Mouse (Mus musculus) midbrain, embryonic 13.5 days (tissue): Measurements from ENCODE around the gene St3gal4. TPM values are rescaled to one million over a fixed set of nuclear protein-coding genes. Genes with fewer than 3 reads are reported as not detected.
A peak's percentile ranks its signal among the peaks of the same experiment; 100 is the strongest.

Experiments used
- ATAC-seq: fragments of 200-750 bp; cut with Nextera tagmentation; 2 replicates; pipeline ENCODE4 v1.8.0; 2017; ENCODE audit warnings: mild to moderate bottlenecking, moderate TSS enrichment, moderate library complexity
- H3K27ac ChIP-seq: fragments of 300-500 bp; sonication (generic); 2 replicates; pipeline ENCODE4 v1.5.1; 2015; ENCODE audit warnings: inconsistent platforms, mild to moderate bottlenecking, moderate library complexity
- H3K27me3 ChIP-seq: fragments of 300-500 bp; sonication (generic); 2 replicates; pipeline ENCODE4 v1.6.1; 2015; ENCODE audit warnings: mild to moderate bottlenecking, inconsistent platforms
- H3K36me3 ChIP-seq: fragments of 300-500 bp; sonication (generic); 2 replicates; pipeline ENCODE4 v1.6.1; 2015; ENCODE audit warnings: mild to moderate bottlenecking, inconsistent platforms
- H3K4me1 ChIP-seq: fragments of 300-500 bp; sonication (generic); replicated peaks from 2 replicates; pipeline ENCODE4 v1.6.1; 2015; ENCODE audit warnings: inconsistent platforms
- H3K4me2 ChIP-seq: fragments of 300-500 bp; sonication (generic); replicated peaks from 2 replicates; pipeline ENCODE4 v1.6.1; 2015; ENCODE audit warnings: moderate library complexity, mild to moderate bottlenecking, inconsistent platforms
- H3K4me3 ChIP-seq: fragments of 300-500 bp; sonication (generic); replicated peaks from 2 replicates; pipeline ENCODE4 v1.5.1; 2015; ENCODE audit warnings: mild to moderate bottlenecking, inconsistent platforms
- H3K9ac ChIP-seq: fragments of 300-500 bp; sonication (generic); replicated peaks from 2 replicates; pipeline ENCODE4 v1.6.1; 2015; ENCODE audit warnings: mild to moderate bottlenecking, inconsistent platforms
- H3K9me3 ChIP-seq: fragments of 300-500 bp; sonication (generic); 2 replicates; pipeline ENCODE4 v1.6.1; 2016; ENCODE audit warnings: mild to moderate bottlenecking, inconsistent platforms
- WGBS: fragments of 180-500 bp; shearing (Covaris S2); methylation state at CpG from one replicate; pipeline ENCODE4 v1.1.7; 2015; 5-methylcytosine and 5-hydroxymethylcytosine counted together
- polyA plus RNA-seq: library from polyadenylated mRNA; unstranded; fragments of >200 nt; fragmentation: Nextera tagmentation; extraction: Ambion mirVana; gene quantifications from 2 replicates; pipeline ENCODE4 v1.2.1, GENCODE M21; 2015

St3gal4 gene
- polyA plus RNA-seq, 1 experiment from 2014 or later: 8.3 TPM

DNA sequence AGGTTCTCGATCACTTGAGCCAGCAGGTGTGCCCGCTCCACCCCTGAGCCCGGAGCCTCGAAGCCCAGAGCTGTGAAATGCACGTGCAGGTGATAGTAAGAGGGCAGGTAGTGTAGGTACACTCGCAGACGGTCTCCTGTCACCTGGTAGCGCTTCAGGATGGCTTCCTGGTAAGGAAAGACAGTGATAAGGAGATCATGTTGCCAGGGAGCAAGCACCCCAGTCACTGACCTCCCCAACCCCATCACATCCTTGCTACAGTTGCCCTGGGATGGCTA, 5.5 kb upstream of the St3gal4 start:
- no peak overlapping the region for H3K9ac ChIP-seq
- WGBS: 94% methylated on average over 8 of the region's 8 CpGs
- H3K36me3 ChIP-seq: peaks cover 40% of the 10 kb centered on the region
- H3K27ac ChIP-seq: no peak overlapping the region
- no peaks in the 10 kb centered on the region for H3K9me3 ChIP-seq
- H3K4me3 ChIP-seq: no peak overlapping the region
- no peaks in the 10 kb centered on the region for H3K27me3 ChIP-seq
- H3K4me2 ChIP-seq: no peak overlapping the region
- ATAC-seq: no peak
- H3K4me1 ChIP-seq: no peaks in the 10 kb centered on the region

DNA sequence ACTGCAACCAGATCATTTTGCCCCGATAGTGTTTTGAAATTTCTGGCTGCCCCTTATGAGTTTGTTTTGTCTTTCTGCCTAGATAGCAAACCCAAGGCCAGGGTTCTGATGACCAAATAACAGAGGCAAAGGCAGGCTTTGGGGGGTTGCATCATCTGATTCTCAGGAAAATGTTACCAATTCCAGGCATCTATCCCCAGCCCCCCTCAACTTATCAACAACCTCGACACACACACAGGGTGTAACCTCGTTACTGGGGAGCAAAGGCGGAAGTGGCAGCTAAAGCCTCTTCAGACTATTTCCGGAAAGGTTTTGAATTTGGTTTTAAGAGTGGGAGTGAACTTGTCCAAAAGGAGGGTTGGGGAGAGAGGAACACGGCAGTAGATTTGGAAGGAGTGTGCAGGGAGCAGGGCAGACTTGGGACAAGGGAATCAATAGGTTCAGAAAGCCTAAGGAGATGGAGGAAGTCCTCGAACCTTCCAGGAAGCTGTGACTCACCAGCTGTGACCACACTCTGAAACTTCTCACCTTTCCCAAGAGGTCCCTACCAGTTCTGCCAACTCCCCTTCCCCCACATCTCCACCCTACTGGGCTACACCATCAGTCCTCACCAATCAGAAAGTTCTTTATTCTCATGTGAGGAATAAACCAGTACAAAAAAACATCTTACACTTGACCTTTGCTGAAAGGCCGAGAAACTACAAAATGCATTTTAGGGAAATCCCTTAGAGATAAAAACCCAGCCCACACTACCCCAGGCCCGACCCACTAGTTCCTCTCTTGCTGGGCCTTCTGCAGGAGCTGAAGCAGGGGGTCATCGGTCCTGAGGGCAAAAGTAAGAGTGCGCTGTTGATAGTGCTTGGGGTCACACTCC, 5.0 kb upstream of the St3gal4 start:
- H3K4me1 ChIP-seq: no peaks in the 10 kb centered on the region
- H3K36me3 ChIP-seq: peaks cover 38% of the 10 kb centered on the region
- H3K9ac ChIP-seq: no peak overlapping the region
- ATAC-seq: no peak
- no peak overlapping the region for H3K4me2 ChIP-seq
- 85% methylated on average over 11 of the region's 11 CpGs for WGBS
- H3K27ac ChIP-seq: no peak overlapping the region
- H3K9me3 ChIP-seq: no peaks in the 10 kb centered on the region
- no peaks in the 10 kb centered on the region for H3K27me3 ChIP-seq
- no peak overlapping the region for H3K4me3 ChIP-seq

DNA sequence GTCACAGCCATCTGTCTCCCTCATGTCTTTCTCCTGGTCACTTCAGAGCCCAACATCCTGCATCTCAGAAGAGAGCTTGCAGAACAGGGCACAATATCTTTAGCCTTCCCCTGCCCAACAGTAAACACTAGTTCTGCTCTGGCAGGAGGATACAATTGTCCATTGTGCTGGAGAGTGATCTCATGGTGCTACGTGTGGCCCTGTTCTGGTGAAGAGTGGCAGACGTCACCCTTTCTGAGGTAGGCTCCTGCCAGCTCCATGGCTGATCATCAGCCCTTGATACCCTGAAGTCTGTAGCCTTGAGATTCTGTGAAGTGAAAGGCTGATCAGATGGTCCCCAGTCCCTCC, 4.4 kb upstream of the St3gal4 start:
- H3K4me3 ChIP-seq: no peak overlapping the region
- no peaks in the 10 kb centered on the region for H3K9me3 ChIP-seq
- H3K27ac ChIP-seq: no peak overlapping the region
- H3K4me1 ChIP-seq: no peaks in the 10 kb centered on the region
- no peaks in the 10 kb centered on the region for H3K27me3 ChIP-seq
- H3K36me3 ChIP-seq: peaks cover 34% of the 10 kb centered on the region
- 71% methylated on average over 2 of the region's 2 CpGs for WGBS
- no peak for ATAC-seq
- H3K9ac ChIP-seq: no peak overlapping the region
- H3K4me2 ChIP-seq: no peak overlapping the region

DNA sequence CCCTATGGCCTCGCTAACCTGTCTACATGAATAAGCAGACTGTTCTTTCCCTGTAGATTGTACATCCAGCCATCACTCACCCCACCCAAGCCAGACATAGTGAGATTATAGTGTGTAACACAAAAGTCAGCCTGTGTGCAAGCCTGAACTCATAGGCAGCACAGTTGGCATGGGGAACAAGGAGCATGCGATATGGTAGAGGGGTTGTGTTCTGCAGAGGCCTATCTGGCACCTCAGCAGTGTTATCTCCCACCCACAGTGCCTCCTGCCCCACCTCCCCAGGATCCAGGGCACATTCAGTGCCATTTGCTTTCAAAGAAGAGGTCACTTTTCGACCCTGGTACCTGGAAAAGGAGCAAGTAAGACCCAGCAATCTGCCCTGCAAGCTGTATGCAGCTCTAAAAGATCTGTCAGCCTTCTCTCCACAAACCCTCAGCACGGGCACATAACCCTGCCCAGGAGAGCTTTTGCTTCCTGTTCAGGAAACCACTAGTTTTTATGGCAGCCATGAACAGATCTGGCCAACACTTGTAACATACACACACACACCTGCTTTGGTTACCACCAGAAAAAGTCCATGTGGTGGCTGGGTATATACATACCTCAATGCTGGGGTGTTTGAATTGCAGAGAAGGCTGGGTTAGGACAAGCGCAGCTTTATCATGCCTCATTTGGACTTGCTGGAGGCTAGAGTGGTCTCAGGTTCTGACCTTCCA, 3.6 kb upstream of the St3gal4 start:
- ATAC-seq: no peak
- Histone ChIP-seq H3K4me1 (peaks cover 3% of the 10 kb centered on the region; the same call in 1 of the 2 replicates), H3K36me3 (peaks cover 34% of the 10 kb centered on the region), H3K4me3 (no peak overlapping the region), H3K9me3 (no peaks in the 10 kb centered on the region), H3K27me3 (no peaks in the 10 kb centered on the region), H3K9ac (no peak overlapping the region), H3K4me2 (no peak overlapping the region), H3K27ac (no peak overlapping the region)
- WGBS: 89% methylated on average over 5 of the region's 5 CpGs

DNA sequence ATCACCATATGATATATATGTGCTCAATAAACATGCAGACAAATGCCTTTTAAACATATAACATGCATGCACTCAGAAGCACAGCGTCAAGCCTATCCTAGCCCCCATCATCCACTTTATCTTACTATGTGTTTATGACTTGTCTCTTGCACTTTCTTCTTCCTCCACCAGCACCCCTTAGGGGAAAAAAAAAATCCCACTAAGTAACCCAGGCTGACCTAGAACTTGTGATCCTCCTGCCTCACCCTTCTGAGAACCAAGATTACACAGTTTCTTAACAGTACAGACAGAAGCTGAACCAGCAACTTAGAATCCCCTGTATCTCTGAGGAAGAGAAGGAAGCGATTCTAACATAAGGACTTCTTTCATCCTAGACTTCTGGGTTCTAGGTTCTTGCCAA, 505 bp downstream of the St3gal4 start:
- ATAC-seq: no peak
- WGBS: 95% methylated on average over 2 of the region's 2 CpGs
- Histone ChIP-seq H3K36me3 (no peaks in the 10 kb centered on the region), H3K4me3 (no peak overlapping the region), H3K27ac (no peak overlapping the region), H3K9ac (no peak overlapping the region), H3K4me1 (peaks cover 16% of the 10 kb centered on the region), H3K9me3 (no peaks in the 10 kb centered on the region), H3K4me2 (no peak overlapping the region), H3K27me3 (no peaks in the 10 kb centered on the region)

DNA sequence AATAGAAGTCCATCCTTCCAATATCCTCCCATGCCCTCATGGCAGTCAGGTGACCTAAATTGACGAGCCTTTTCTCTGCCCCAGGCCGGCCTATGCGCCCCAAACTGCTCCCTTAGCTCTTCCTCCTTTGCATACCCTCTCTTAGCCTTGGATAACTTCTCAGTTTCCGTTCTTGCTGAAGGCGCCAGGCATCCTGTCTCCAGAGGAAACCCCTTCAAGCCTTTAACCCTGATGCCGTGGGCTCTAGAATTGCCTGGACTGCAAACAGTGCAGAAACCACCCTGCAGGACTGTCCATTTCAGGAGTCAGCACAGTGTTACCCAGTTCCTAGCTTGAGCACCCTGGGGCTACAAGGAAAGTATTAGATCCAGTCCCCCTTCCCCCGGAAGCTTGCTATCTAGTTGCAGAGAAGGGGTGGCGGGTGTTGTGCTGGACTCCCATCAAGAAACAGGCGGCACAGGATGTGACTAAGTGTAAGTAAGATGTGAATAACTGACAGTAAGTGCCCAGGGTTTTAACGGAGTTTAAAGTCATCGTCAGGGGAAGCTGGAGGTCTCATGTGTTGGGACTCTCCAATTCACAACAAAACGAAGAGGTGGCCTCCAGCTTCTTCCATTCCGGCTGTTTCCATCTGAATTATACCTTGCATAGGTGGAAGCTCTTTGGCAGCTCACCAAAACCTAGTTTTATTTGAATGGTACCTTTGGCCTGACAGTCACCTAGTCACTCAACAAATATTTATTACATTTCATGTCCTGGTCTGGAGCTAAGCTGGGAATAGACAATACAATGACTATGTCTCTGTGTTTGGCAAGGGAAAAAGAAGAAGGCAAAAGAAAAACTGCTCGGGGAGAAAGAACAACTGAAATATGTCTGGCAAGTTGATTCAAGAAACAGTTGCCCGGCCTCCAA, 1.4 kb downstream of the St3gal4 start:
- ATAC-seq: no peak
- Histone ChIP-seq H3K4me1 (peaks cover 16% of the 10 kb centered on the region), H3K9me3 (no peaks in the 10 kb centered on the region), H3K9ac (peak overlapping the region; percentile 77), H3K27me3 (no peaks in the 10 kb centered on the region), H3K4me3 (peak overlapping the region; percentile 74), H3K36me3 (no peaks in the 10 kb centered on the region), H3K27ac (peak overlapping the region; percentile 73), H3K4me2 (peak overlapping the region; percentile 83)
- 34% methylated on average over 15 of the region's 15 CpGs for WGBS

DNA sequence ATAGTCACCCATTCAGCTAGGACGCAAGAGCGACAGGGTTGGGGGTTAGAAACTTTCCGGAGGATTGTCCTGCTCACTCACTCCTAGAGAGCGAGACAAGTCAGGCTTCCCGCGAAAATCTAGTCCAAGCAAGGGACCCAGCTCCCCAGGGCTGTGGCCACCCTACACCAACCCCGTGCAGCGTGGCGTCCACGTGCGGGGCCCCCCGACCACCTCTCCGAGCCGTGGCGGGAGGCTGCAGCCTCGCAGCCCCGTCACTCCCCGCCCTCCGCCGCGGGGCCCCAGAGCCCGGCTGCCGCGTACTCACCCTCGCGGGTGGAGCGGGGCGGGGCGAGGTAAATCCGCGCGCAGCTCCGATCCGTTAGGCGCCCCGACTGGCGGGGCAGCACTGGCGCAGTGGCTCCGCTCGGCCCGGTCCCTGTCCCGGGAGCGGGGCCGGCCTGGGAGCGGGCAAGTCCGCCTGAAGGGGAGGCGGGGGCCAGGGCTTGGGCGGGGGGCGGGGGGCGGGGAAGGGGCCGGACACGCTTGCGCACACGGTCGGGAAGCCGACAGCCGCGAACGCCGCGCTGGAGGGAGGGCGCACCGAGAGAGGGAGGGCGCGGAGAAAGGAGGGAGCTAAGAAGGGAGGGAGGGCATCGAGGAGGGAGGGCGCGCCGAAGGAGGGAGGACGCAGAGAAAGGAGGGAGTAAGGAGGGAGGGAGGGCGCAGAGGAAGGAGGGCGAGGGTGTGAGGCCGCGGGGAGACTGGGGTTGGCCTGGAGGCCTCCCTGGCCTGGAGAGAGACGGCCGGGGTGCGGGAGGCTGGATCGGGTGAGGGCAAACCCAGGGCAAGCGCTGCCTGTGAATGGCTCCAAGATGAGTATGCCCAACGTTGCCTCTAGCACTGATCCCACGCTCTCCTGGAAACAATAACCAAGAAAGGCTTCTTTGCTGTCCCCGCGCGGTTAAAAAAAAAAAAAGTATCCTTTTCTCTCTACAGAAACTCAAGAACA, 2.4 kb downstream of the St3gal4 start:
- Histone ChIP-seq H3K4me1 (peaks cover 22% of the 10 kb centered on the region), H3K27ac (peak overlapping the region; percentile 73), H3K4me2 (peak overlapping the region; percentile 83), H3K4me3 (peak overlapping the region; percentile 74), H3K9me3 (no peaks in the 10 kb centered on the region), H3K36me3 (no peaks in the 10 kb centered on the region), H3K9ac (peak overlapping the region; percentile 77), H3K27me3 (no peaks in the 10 kb centered on the region)
- under 1% methylated on average over 50 of the region's 84 CpGs for WGBS
- peak; percentile 92 for ATAC-seq

DNA sequence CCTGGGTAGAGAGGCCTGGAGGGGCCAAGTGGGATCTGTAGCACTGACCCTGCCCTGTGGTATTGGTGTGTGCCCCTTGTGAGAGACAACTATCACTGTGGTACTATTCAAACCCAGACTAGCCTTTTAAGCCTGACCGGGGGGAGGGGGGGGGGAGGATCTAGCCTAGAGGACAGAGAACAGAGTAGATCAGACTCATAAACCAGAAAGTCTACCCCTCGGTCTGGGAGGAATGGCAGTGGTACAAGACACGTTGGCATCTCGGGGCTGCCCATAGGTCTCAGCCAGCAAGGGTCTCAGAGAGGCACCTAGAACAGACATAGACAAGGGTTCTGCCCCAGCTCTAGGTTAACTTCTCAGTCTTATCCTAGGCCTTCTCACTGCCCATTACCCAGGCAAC, 3.3 kb downstream of the St3gal4 start:
- Histone ChIP-seq H3K27me3 (no peaks in the 10 kb centered on the region), H3K9ac (peak overlapping the region; percentile 77; the same call in 1 of the 2 replicates), H3K27ac (no peak overlapping the region), H3K4me1 (peaks cover 26% of the 10 kb centered on the region), H3K4me2 (peak overlapping the region; percentile 83), H3K36me3 (no peaks in the 10 kb centered on the region), H3K9me3 (no peaks in the 10 kb centered on the region), H3K4me3 (peak overlapping the region; percentile 74)
- WGBS: 45% methylated on average over 4 of the region's 4 CpGs
- peak; percentile 24 for ATAC-seq

DNA sequence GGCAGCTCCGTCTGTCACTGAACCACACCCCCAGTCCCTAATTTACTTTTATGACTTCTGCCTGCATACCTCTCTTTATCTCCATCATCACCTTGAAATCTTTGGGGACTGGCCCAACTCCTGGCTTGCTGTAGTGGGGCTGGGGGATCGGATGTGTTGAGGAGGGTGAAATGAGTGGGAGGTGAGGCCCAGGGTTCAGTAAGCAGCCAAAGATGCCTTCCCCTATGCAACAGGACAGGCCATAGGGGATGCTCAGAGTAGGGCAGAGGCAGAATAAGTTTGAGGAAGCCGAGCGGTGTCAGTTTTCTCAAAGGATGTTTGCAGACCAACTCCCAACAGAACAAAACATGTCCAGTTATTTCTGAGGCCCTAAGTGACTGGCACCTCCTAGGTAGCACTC, 3.8 kb downstream of the St3gal4 start:
- 71% methylated on average over 3 of the region's 4 CpGs for WGBS
- Histone ChIP-seq H3K9me3 (no peaks in the 10 kb centered on the region), H3K27me3 (no peaks in the 10 kb centered on the region), H3K27ac (no peak overlapping the region), H3K4me3 (no peak overlapping the region), H3K9ac (no peak overlapping the region), H3K4me2 (peak overlapping the region; percentile 83), H3K4me1 (peaks cover 26% of the 10 kb centered on the region), H3K36me3 (no peaks in the 10 kb centered on the region)
- ATAC-seq: no peak

DNA sequence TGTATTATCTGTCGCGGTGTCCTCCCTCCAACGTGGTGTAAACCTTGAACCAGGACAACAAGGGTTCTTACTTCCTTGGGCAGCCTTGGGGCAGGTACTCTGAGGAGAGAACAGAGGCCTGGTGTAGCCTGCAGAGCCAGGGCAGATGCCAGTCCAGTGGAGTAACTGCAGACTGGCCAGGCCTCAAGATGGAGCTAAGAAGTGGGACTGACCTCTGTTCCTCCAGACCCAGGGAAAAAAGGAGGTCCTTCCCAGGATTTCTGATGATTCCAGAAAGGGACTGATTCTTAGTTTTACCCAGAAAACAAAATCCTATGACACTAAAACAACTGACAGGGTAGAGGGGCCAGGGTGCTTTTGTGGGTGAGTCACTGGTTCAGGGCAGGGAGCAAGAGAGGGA, 4.8 kb downstream of the St3gal4 start:
- 92% methylated on average over 3 of the region's 3 CpGs for WGBS
- no peaks in the 10 kb centered on the region for H3K36me3 ChIP-seq
- no peak for ATAC-seq
- H3K27ac ChIP-seq: no peak overlapping the region
- H3K9ac ChIP-seq: no peak overlapping the region
- no peak overlapping the region for H3K4me2 ChIP-seq
- H3K4me1 ChIP-seq: peaks cover 26% of the 10 kb centered on the region
- H3K4me3 ChIP-seq: no peak overlapping the region
- H3K27me3 ChIP-seq: no peaks in the 10 kb centered on the region
- no peaks in the 10 kb centered on the region for H3K9me3 ChIP-seq

DNA sequence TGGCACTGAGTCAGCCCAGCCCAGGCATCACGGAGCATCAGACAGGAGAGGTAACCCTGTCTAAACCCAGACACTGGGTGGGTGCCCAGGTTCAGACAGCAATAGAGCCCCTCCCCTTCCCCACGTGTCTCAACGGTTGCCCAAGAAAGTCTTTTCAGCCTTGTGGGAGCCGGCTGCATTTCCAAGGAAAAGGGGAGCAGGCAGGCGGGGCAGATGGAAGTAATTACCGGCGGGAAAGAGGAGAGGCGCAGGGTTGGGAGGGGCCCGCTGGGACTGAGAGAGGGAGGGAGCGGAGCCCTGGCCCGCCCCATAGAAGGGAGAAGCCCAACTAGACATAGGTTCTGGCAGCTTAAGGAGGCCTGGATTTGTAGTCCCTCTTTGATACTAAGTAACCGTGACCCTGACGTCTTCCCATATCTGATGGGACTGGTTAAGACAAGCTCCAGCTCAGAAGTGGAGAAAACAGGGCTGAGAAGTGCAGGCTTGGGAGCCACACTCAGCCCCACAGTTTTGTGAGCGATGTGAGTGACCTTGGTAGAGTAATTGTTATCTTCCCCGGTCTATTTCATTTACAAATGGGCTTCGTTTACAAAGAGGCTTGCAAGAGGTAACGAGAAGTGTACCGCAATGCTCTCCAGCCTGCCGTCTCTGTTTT, 7.0 kb downstream of the St3gal4 start:
- no peaks in the 10 kb centered on the region for H3K36me3 ChIP-seq
- H3K4me1 ChIP-seq: peaks cover 17% of the 10 kb centered on the region
- 0 out of 2 replicates have a peak overlapping the region, but pooled peaks have one; percentile 22 for H3K4me2 ChIP-seq
- WGBS: 24% methylated on average over 19 of the region's 19 CpGs
- no peaks in the 10 kb centered on the region for H3K27me3 ChIP-seq
- no peak for ATAC-seq
- H3K27ac ChIP-seq: no peak overlapping the region
- no peak overlapping the region for H3K4me3 ChIP-seq
- no peaks in the 10 kb centered on the region for H3K9me3 ChIP-seq
- H3K9ac ChIP-seq: no peak overlapping the region
